Mouse (Mus musculus) megakaryocyte, adult 5-6 weeks (primary cell): ENCODE data around the gene Borcs6. TPM values are rescaled to one million over a fixed set of nuclear protein-coding genes. Genes with fewer than 3 reads are reported as not detected.
"Not testable (repeated sequence)": the region's sequence is repeated elsewhere in the genome, so short reads cannot be mapped to it uniquely, and the experiment has no call there.

Experiments
- ATAC-seq: 2 replicates; pipeline ENCODE4 v1.8.0; 2016; ENCODE audit warnings: mild to moderate bottlenecking, inconsistent platforms; ENCODE audit not compliant: poor library complexity, severe bottlenecking
- total RNA-seq, 2 experiments: library from RNA; stranded (forward) in 1 of 2; stranded (reverse) in 1 of 2; fragments of 153-499, 151-499 nt in 1 of 2; fragments of 221-1000, 200-1000 nt in 1 of 2; gene quantifications; 2 replicates each; pipeline versions ENCODE4 v1.2.3 to v1.2.4; 2015 to 2017

Borcs6 gene
- total RNA-seq, 2 experiments from 2014 or later, result 17.7 to 18.8 TPM

DNA sequence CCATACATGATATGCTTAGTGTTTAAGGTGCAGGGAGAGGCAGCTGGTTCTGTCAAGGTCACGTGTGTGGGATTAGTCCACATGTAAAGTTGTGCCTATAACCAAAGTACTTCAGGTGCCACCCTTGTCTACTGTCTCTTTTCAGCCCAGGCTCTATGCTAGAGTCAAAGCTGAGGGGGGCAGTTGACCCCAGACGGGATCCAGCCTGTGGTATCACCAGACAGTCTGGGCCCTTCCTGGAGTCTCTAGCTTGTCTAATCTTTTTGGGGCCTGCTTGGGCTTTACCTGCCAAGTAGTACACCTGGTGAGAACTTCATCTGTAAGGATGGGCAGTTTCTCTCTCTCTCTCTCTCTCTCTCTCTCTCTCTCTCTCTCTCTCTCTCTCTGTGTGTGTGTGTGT lies 28.1 kb downstream of the Borcs6 start:
- no peak for ATAC-seq

DNA sequence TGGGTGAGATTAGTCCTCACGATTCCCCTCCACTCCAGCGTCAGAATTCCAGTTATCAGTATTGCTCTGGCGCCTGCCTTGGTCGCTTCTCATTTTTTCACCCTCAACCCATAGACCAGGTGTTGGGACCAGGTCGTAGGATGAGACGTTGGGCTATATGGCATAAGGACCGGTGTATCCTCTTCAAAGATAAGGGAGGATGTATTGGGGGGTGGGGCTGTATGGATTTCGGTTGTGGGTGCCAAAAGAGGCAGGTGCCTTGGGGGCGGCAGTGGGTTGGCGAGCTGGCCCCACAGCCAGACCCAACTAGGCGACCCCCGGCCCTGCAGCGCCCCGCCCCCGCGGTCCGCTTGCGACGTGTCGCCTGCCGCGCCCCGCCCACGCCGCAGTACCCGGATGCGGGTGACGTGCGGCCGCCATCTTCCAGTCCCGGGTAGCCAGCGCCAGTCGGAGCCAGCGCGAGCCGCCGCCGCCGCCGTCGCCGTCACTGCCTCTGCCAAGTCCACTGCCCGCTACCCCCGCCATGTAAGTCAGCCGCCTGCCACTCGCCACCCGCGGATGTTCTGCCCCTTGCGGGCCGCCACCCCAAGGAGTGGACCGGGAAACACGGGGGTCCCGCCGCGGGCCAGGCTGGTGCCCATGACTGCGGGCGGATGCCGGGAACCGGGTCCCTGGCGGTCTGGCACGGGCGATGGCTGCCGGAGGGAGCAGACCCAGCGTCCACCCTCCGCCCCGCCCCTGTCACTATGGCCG lies 28.8 kb downstream of the Borcs6 start, which contains the start of gene Vamp2:
TSS of gene Vamp2 (plus strand) at position 388 of the 753 bp plus-strand sequence.
- ATAC-seq, result peak; percentile 86

DNA sequence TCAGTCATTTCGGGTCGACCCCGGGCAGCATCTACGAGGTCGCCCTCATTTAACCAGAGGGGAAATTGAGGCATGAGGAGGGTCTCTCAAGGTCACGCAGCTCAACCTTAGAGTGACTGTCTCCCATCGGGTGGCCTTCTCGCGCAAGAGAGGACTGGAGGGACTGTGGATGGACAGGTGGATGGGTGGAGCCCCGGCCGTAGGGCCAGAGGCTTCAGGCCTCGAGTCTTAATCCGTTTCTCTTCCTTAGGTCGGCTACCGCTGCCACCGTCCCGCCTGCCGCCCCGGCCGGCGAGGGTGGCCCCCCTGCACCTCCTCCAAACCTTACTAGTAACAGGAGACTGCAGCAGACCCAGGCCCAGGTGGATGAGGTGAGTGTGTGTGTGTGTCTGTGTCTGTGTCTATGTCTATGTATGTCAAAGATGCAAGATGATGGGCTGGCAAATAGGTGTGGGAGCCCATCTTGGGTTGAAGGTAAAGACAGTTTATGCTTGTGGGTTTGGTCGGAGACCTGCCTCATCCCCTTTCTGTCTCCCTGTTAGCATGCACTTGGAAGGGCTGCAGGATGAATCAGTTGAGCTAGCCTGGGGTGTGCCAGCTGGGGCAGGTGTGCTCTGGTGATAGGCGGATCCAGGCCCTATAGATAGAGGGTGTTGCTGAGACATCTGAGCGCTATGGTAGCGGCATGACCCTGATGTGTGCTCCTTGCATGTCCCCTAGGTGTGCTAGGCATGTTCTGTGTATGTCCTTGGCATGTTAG lies 29.5 kb downstream of the Borcs6 start:
- peak; percentile 36 for ATAC-seq

DNA sequence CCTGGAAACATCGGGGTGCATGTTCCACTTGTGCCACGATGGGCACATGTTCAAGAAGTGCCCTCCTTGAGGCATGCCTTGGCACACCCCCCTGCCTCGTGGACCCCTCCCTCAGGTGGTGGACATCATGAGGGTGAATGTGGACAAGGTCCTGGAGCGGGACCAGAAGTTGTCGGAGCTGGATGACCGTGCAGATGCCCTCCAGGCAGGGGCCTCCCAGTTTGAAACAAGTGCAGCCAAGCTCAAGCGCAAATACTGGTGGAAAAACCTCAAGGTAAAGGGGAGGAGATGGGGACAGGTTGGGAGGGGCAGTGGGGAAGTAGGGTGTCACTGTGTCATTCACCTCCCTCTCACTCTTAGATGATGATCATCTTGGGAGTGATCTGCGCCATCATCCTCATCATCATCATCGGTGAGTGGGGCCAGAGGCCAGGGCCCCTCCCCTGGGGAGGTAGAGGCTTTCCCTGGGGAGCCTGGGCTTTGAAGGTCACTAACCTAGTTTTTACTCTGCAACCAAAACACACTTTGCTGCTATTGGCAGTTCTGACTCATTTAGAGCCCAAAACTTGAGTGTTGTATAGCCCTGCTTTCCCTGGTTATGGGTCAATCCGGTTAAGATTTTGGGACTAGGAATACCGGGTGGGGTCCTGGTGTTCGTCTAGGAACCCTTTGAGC lies 30.2 kb downstream of the Borcs6 start:
- no peak for ATAC-seq

DNA sequence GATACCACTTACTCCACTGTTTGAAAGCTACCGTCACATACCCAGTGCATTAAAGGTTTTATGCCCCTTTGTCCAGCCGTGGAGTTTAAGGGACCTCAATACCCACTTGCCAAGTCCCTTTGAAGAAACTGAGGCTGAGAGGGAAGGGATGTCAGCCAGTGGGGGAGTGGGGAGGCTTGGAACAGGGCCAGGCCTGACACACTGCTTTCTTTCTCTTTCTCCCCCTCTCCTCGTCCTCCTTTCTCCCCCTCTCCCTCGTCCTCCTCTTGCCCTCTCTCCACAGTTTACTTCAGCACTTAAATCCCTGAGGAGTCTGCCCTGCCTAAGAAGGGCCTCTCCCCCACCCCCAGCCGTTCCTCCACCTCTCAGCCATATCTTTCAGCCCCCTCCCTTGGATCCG lies 30.9 kb downstream of the Borcs6 start:
- ATAC-seq, result no peak

DNA sequence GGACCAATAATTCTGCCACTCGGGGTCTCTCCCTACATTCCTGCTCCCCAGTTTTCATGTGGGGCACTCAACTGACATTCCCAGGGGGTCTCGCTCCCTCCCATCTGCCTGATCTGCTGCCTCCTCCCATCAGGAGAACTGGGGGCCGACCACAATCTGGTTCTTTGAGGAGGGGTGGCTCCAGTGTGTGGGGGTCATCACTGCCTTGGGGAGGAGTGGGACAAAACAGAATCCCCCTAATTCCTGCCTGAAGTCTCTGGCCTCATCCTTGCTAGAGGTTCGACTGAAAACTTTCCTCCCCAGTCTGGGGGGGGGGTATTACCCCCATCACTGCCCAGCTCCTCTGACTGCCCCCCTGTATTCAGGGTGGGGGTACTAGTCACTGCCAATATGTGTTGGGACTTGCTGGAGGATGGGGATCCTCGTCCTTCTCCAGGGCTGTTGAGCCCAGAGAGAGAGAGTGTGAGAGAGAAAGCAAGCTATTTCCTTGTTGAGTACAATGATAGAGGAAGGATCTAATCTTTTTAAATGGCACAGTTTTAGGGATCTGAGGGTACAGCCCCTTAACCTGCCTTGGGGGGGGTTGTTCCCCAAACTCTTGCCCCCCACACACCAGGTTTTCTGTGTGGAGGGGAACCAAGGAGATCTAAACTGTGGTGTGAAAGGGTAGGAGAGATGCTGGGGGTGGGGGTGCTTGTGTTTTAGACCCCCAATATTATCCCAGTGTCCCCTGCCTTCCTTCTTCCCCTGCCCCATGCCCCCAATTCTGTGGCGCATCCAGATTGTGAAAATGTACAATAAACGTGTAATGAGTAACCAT lies 32.3 kb downstream of the Borcs6 start:
- ATAC-seq, result no peak

DNA sequence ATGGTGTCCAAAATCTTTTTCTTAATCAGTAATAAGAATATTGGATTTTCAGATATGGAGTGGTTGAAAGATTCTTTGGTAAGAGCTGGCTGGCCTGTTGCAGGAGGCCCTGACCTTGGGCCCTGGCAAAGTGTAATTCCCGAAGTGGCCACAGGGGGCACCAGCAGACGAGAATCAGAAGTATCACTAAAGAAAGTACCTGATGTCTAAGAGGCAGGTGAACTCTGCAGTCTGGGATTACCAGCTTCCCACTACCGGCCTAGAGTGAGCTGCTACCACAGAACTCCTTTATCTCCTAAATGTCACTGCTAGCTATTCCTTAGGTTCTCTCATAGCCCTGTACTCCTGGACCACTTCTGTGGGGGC lies 32.9 kb downstream of the Borcs6 start:
- ATAC-seq, result no peak

DNA sequence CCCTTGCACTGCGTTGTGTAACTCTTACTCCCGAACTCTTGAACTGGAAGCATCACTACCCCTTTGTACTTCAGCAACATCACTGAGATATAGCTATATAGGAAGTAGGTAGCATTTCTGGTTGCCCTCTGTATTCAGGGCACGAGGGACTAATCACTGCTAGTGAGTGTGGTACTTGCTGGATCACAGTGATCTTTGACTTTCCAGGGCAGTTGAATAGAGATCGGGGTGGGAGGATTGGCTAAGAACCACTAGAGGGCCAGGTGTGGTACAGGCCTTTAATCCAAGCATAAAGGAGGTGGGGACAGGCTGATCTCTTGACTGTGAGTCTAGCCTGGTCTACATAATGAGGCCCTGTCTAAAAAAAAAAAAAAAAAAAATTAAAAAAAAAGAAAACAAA lies 33.4 kb downstream of the Borcs6 start:
- no peak for ATAC-seq

DNA sequence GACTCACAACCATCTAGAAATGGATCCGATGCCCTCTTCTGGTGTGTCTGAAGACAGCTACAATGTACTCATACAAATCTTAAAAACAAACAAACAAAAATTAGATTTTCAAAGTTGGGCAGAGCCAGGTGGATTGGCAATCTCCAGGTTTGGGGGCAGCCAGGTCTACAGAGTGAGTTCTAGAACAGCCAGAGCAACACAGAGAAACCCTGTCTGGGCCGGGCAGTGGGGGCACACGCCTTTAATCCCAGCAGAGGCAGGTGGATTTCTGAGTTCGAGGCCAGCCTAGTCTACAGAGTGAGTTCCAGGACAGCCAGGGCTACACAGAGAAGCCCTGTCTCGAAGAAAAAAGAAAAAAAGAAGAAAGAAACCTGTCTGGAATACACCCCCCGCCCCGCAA lies 34.3 kb downstream of the Borcs6 start:
- ATAC-seq, result not testable (repeated sequence)

DNA sequence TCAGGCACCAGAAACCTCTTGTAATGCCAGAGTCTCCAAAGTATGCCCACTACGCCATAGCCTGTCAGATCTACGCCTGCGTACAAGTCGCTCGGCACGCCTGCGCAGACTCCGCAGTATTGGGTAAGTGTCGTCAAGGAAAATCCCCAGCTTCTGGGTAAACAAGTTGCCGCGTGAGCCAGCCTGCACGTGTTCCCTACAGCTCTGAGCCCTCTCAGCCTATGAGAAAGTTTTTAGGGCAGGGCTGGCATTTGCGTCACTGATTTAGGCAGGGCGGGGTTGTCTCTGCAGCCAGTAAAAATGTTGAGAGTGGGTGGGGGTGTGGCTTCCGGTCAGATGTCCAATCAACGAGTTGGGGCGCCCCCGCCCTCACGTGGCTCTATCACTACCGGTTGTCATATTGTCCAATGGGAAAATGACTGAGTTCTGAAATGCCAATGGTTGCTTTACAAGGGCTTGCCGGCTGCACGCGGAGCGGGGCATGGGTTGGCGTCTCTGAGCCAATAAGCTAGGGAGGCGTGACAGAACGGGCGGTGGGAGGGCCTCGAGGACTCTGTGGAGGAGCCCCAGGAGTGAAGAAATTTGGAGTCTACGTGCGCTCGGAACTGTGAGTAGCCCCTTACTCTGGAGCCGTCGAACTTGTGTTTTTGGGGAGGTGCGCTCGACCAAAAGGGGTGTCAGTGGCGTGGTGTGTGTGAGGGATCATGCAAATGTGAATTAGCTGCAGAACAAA lies 35.3 kb downstream of the Borcs6 start, which contains the start of gene Per1:
TSS of gene Per1 (plus strand) at position 521 of the 733 bp plus-strand sequence.
- peak; percentile 60 for ATAC-seq

DNA sequence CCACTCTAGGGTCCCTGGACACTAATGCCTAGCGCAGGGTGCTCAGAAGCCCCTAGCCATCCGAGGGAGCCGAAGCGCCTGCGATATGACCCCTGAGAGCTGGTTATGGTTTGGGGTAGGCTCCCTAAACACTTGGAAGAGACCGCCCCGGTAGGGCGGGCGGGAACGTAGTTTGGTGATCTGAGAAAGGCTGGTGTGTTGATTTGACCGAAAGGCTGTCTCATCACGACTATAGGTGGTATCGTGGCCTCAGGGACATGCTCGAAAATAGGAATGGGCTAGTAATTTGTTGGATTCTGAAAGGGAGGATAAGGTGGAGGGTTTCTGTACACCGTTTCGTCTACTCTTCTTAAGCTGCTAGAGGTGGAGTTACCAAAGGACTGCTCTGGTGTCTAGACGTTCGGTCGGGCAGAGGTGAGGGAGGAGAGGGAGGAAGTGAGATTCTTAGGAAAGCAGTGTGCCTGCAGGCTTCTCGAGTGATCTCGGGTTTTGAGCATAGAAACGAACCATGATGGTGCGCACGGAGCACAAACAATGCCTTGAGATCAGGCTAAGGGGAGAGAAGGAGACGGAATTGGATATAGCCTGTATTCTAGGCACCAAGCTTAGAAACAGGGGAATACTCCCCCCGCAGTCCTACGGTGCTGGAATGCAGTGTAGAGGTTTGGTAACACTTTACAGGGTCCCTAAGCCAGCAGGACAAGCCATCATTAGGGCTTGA lies 36.2 kb downstream of the Borcs6 start:
- no peak for ATAC-seq

DNA sequence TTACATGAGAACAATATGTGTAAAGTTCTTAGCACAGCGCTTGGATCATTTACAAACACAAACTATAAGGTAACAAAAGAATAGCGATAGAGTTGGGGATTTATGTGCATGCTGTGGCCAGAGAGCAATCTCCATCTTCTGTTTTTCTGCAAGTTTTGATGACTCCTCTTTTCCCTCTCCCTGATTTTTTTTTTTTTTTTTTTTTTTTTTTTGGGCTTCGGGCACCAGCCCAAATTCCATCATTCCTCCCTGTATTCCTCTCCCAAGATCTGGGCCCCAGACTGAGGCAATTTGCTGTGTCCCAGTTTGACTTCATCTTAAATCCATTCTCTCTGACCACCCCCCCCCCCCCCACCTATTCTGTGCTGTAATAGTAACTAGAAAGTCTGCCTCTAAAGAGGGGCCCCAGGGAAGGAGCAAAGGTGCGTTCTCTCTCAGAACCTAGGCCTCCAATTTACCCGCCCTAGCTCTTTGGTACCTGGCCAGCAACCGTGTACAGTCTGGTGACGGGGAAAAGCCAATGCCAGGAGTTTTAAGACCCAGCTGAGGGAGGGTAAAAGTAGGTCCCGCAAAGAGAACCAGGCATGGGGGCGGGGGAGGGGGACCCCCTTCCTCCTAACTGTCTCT lies 37.0 kb downstream of the Borcs6 start:
- no peak for ATAC-seq

DNA sequence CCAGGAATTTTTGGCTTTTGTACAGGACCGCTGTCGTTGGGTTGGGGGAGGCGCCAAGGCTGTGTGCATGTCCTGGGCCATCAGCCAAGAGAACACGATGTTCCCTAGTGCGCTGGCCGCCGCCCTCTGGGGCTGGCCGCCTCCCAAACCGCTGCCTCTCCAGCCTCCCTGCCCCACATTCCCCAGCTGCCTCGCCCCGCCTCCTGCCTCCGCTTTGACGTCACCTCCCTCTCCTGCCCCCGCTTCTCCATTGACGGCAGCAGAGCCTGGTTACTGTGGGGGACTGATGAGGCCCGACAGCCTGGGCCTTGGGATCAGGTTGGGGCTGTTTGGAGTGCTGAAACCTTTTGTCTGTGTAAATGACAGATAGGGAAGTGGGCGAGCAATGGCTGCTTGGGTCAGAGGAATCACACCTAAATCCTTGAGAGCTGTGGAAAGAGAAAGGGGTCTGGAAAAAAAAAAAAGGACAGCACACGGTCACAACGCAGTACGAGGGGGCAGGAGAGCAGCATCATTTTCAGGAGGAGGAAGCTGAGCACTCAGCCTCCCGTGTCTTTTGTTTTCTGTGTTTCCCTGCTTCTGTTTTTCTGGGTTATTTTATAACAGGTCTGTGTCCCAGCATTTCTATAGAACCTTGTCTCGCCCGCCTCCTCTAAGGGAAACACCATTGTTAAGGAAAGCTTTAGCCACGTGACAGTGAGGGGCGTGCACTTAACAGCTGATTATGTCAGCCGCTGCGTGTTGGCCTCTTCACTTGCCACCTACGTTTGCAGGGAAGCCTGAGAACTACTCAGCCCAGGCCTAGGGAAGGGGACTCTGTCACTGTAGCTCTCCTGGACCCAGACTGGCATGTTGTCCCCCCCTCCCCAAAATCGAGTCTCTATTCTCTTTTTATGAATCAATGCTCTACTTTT lies 37.7 kb downstream of the Borcs6 start:
- peak; percentile 30 for ATAC-seq

DNA sequence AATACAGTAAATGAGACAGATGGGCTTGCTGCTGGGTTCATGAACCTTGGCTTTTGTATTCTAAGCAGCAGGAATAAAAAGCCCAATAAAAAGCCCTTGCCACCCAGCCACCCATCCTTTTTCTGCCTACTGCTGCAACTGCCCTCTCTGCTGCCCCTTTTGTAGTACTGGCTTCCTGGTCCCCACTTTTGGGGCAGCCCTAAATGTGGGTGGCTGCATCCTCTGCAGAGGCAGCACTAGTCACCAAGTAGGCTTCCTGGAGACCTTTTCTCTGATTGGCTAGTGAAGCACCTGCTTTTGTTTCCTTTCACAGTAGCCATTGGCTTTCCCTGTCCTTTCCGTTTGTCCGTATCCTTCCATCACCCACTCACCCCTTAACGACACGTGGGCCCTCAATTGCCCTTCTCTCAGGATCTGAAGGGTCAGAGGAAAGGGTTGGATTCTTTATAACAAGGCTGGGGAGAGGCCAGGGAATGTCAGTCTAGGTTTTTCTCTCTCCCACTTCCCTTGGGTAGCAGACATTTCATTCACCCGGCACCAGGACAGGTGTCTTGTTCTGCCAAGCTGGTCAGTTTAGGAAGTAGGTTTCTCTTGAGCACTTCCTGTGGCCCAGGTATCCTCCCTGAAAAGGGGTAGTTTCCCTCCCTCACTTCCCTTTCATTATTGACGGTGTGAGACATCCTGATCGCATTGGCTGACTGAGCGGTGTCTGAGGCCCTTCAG lies 38.7 kb downstream of the Borcs6 start:
- ATAC-seq, result no peak

DNA sequence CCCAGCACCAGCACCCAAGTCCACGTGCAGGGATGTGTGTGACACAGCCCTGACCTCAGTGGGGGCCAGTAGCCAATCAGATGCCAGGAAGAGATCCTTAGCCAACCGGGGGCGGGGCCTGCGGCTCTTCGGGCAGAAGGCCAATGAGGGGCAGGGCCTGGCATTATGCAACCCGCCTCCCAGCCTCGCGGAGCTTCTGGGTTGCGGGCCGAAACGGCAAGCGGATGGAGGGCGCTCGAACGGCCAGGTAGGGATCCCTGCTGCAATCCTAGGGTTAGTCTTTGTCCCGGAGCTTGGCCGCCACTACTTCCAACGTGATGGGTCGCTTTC lies 39.2 kb downstream of the Borcs6 start:
- peak; percentile 48 for ATAC-seq

DNA sequence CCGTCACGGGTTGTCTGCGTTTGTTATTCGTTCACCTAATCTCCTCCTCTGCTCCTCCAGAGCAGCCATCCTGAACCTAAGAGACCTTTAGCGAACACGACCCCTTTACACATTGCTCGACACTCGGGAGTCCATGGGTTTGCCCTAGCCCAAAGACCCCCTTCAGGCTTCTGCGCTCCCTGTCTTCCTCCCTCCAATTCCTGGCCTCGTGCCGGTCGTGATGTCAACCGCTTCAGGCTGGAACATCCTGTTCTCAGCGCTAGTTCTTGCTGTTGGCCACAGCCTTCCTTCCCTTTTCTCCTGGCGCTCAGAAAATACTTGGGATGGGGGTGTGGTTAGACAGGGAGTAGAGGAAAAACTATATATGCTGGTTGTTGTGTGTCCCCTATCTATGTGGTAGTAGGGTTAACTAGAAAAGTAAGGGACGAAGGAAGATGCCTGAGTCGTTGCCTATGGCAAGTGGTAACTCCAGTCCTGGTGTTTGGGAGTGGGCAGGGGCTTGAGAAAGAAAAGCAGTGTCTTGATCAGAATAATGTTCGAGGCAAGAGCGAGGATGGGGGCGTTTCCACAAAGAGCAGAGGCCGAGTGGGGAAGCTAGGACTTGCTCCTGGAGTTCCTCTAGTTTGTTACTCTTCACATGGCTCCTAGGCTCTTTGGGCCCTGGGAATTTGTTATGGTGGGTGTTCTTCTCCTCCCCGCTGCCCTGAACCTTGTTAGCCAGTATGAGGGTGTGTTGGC lies 39.8 kb downstream of the Borcs6 start:
- ATAC-seq, result no peak

DNA sequence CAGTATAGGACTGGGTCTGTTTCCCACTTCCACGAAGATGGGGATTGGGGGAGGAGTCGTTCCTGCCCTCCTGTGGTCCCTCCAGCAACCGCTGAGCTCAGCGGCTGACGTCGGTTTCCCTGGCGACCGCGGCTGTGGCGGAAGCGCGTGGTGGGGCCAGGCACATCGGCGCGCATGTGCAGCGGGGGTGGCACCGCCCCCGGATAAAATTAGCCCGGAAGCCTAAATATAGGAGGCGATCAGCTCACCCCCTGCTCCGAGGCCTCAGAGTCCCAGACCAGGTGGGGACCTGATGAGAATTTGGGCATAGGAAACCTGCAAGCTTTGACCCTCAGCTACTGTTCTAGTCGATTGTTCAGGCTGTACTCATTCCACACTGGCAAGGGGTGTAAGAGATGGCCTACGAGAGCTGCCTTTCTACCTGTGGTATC lies 40.4 kb downstream of the Borcs6 start:
- peak; percentile 48 for ATAC-seq
